Mouse (Mus musculus) gastrocnemius, postnatal 14 days (tissue): Measurements from ENCODE around the gene Mdm2. TPM values are rescaled to one million over a fixed set of nuclear protein-coding genes. Genes with fewer than 3 reads are reported as not detected.
A peak's percentile ranks its signal among the peaks of the same experiment; 100 is the strongest.
"Not testable (repeated sequence)": the region's sequence is repeated elsewhere in the genome, so short reads cannot be mapped to it uniquely, and the experiment has no call there.

Experiments
- DNase-seq: peaks from one replicate; pipeline ENCODE4 v3.0.0; 2021; ENCODE audit warnings: mixed read lengths
- intact Hi-C: fragments of 180-260 bp; cut with DNase I; formaldehyde crosslinking; loops from one replicate; pipeline ENCODE4 v1.15.1; 2025; ENCODE audit warnings: low total_unique reads
- long read RNA-seq, 2 experiments: library from polyadenylated mRNA; stranded (forward); transcript quantifications; one replicate each; pipeline ENCODE4 v2.0.0; 2021
- total RNA-seq, 2 experiments: library from RNA; stranded (reverse); gene quantifications; 2 replicates each; pipeline ENCODE4 v1.2.3; 2021

Gene Mdm2
- 10 to 100 TPM; 29.4 to 29.8 TPM for total RNA-seq
- long read RNA-seq, experiment 1, transcript Mdm2-201 (12 exons, 3,099 nt): major isoform, 22 of 37 reads
- long read RNA-seq, experiment 1, partial matches to known transcripts: 8 of 37 reads
- long read RNA-seq, experiment 1, other reads (novel, unspliced or antisense): 7 of 37 reads
- long read RNA-seq, experiment 2, transcript Mdm2-201 (12 exons, 3,099 nt): major isoform, 34 of 53 reads
- long read RNA-seq, experiment 2, partial matches to known transcripts: 16 of 53 reads
- long read RNA-seq, experiment 2, other reads (novel, unspliced or antisense): 3 of 53 reads

DNA sequence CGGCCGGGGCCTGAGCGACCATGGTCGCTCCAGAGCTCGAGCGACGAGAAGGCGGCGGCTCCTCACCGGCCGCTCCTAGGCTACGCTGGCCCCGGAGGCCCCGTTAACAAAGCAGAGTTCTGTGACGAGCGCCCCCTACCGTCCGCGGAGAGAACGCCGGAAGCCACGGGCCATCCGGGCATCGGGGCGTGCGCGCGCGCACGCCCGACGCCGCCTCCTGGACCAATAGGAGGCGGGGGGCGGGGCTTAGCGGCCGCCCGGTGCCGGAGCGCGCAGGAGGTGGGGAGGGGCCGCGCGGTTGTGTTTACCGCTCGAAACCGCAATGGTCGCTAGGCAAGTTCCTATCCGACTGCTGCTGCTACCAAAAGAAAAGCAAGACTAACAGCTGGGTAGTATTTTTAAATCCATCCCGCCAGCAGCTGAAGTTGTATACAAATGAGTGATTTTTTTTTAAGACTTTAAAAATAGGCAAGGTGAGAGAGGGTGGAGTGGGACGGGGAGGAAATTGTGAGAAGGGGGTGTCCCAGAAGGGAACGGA is at the start of gene Mdm2:
Gene Mdm2 (minus strand): TSS at position 155 of the 538 bp plus-strand sequence.
- peak; percentile 96 for DNase-seq
- intact Hi-C loops: no loop called here

- intact Hi-C loops: no loop called here
- no peak for DNase-seq
Measured at GRCm38 (mm10) chr10:117759844-117760630, 49.5 kb upstream of the Mdm2 start.

- DNase-seq: no peak
- intact Hi-C loops: no loop called here
Measured at GRCm38 (mm10) chr10:117758749-117759727, 48.5 kb upstream of the Mdm2 start.

DNA sequence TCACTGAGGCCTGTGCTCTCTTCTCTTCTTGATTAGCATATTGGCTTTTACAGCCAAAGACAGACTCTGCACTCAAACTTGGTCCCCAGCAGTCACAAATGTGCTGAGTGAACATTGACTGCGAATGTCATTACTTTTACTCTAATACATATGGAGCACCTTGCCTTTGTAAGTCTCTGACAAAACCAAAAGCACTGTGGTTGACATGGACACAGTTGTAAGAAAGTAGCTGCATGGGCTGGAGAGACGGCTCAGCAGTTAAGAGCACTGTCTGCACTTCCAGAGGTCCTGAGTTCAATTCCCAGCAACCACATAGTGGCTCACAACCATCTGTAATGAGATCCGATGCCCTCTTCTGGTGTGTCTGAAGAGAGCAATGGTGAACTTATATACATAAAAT is 47.8 kb upstream of the Mdm2 start:
- DNase-seq, intact Hi-C loops: not testable (repeated sequence)

DNA sequence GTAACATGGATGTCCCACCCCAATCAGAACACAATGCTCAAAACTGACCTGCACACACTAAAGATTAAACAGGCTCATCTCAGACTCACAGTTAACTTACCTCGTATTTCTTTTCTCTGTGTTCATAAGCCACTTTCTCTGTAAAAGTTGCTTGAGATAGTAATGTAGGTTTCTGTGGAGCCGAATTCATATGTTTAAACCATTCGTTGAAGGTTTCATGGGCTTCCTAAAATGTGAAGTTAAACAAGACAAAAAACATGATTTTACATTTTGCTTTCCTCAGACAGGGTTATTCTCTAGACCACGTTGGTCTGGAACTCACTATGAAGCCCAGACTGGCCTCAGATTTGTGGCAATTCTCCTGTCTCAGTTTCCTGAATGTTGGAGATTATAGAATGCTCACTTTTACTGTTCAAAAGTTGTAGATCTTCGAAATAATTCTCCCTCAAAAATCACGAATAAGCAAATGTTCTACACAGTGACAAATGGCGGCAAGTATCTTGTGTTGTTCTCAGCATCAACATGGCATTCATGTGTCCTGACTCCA is 47.3 kb upstream of the Mdm2 start:
- no peak for DNase-seq
- intact Hi-C loops: no loop called here

DNA sequence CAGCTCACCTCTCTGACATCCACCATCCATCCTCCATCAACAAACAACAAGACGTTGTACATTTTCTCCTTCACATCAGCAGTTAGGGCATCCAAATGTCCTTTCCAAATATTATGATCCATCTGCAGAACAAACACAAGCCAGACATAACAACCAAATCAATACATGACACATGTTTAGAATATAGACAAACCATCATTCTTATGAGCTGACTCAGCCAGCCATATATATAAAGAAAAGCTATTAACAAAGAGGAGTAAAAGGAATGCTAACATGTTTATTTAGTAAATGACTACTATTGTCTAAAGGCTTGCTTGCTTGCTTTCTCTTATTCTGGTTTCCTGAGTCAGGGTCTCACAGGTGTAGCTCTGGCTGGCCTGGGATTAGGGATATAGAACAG is 46.7 kb upstream of the Mdm2 start:
- intact Hi-C loops: no loop called here
- DNase-seq: no peak

- intact Hi-C loops: no loop called here
- no peak for DNase-seq
Measured at GRCm38 (mm10) chr10:117756784-117757183, 46.2 kb upstream of the Mdm2 start.

DNA sequence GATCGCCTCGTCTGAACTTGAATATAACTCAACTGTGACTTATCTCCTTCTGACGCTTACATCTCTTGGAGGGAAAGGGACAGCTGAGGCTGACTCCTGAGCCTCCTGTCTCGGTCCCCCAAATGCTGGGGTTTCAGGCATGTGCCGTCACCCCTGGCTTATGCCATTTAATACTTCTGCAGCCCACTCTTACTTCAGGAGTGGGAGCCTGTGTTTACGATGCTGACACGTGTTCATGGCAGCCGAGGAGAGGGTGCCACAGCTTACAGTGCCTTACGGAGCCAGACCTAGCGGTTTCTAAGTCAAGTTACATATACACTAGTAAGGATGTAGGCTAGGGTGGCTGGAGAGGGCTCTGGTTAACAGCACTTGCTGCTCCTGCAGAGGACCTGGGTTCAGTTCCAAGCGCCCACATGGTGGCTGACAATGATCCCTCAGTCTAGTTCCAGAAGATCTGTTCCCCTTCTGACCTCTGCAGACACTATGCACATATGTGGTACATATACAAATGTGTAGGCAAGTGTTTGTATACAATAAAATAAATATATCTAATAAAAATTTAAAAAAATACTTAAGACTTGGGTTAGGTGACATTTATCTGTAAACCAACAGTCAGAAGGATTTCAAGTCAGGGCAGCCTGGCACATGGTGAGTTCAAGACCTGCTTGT is 45.4 kb upstream of the Mdm2 start:
- no peak for DNase-seq
- intact Hi-C loops: no loop called here

DNA sequence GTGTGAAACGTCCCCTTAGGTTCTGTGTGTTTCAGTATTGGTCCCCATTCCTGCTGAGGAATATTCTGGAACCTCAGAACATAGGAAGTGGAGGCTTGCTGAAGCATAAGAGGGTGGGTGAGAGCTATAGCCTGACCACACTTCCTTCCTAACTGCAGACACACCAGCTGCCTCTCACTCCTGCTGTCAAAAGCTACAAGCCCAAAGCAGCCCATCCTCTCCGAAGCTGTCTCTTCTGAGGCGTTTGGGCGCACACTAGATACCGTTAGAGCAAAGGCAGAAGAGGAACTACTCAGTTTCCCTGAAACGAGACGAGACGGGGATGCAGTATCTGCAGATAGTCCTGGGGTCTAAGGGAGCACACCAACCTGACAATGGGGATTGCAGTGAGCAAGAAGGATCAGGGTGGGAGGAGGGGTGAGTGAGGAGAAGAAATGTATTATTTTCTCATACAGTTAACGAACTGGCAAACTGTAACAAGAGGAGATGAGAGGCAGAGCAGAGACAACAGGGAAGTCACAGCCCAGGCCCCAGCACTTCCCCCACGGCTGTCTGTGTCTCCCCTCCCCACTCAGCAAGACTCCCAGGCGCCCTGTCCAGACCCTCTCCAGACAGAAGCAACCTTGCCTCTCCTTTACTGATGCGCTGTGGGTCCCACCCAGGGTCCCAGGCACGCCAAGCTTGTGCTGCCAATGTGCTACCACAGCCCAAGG is 44.7 kb upstream of the Mdm2 start:
- intact Hi-C loops: no loop called here
- no peak for DNase-seq

GRCm38 (mm10) chr10:117754609-117754940 is 44.0 kb upstream of the Mdm2 start:
- intact Hi-C loops: no loop called here
- no peak for DNase-seq

GRCm38 (mm10) chr10:117753711-117754608 is 43.4 kb upstream of the Mdm2 start:
- intact Hi-C loops: no loop called here
- DNase-seq: no peak

GRCm38 (mm10) chr10:117752851-117753647 is 42.5 kb upstream of the Mdm2 start:
- no peak for DNase-seq
- intact Hi-C loops: no loop called here

GRCm38 (mm10) chr10:117752304-117752821 is 41.8 kb upstream of the Mdm2 start:
- no peak for DNase-seq
- intact Hi-C loops: no loop called here

DNA sequence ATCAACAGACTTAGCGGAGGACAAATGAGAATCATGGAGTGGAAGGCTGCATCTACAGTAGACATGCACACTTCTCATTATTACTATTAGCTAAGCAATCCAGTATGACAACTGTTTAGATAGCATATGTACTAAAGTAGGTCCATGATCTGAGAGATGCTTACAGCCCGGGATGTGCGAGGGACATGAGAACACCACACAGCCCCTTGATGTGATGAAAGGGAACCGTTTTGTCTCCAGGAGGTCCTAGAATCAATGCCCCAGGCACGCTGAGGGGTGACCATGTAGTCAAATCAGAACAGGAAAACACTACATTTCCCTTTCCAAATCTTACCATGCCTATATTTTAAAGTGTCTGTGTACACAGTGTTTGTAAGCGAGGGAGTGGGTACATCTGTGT is 41.2 kb upstream of the Mdm2 start:
- DNase-seq: no peak
- intact Hi-C loops: no loop called here

DNA sequence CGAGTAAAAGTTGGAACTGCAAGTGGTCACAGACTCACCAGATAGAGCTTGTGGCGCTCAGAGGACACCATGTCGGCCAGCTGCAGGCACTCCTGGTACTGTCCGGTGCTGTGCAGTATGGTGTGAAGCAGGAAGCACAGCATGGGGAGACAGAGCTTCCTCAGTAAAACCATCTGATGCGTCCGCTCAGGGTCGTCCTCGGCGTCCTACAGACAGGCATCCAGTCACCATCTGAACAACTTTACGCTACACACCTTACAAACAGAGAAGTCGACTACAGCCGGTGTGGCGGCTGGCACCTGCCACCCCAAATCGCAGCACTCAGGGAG is 40.7 kb upstream of the Mdm2 start:
- DNase-seq: no peak
- intact Hi-C loops: no loop called here

GRCm38 (mm10) chr10:117750529-117751281 is 40.1 kb upstream of the Mdm2 start:
- intact Hi-C loops: no loop called here
- no peak for DNase-seq
